Mouse (Mus musculus): Measurements from ENCODE around the gene Tha1. TPM values are rescaled to one million over a fixed set of nuclear protein-coding genes. Genes with fewer than 3 reads are reported as not detected.

The Tha1 gene
- polyA plus RNA-seq, 1 experiment from 2014 or later: 2.7 TPM

- 1% methylated on average over 32 of the region's 33 CpGs for WGBS
- peaks cover 26% of the 10 kb centered on the region for H3K4me1 ChIP-seq (ENCODE audit: control insufficient read depth, insufficient read depth, low read length)
- H3K9me3 ChIP-seq (ENCODE audit: control insufficient read depth, low read length): no peaks in the 10 kb centered on the region
- no peaks in the 10 kb centered on the region for H3K36me3 ChIP-seq (ENCODE audit: control insufficient read depth, insufficient read depth, low read length)
- H3K9ac ChIP-seq (ENCODE audit: low read length): peak overlapping the region; percentile 33
- H3K27me3 ChIP-seq (ENCODE audit: control insufficient read depth, insufficient read depth, low read length): peaks cover 9% of the 10 kb centered on the region
- no peak overlapping the region for H3K4me3 ChIP-seq (ENCODE audit: low read depth, low read length)
- H3K27ac ChIP-seq (ENCODE audit: low read depth, low read length): peak overlapping the region; percentile 56; the same call in 1 of the 2 replicates
- peak; percentile 53; the same call in 1 of the 2 replicates for ATAC-seq (ENCODE audit: insufficient read depth, low FRiP score, low TSS enrichment)
- peak; percentile 59 for DNase-seq (ENCODE audit: low spot score)
- H3K4me2 ChIP-seq (ENCODE audit: low read depth): peak overlapping the region; percentile 38
These were observed 15.9 kb upstream of the Tha1 start for GRCm38 (mm10) chr11:117888853-117889822.

GRCm38 (mm10) chr11:117888168-117888852 lies 15.0 kb upstream of the Tha1 start:
- H3K4me2 ChIP-seq (ENCODE audit: low read depth): peak overlapping the region; percentile 38
- no peak for ATAC-seq (ENCODE audit: insufficient read depth, low FRiP score, low TSS enrichment)
- no peak for DNase-seq (ENCODE audit: low spot score)
- peaks cover 26% of the 10 kb centered on the region for H3K4me1 ChIP-seq (ENCODE audit: control insufficient read depth, insufficient read depth, low read length)
- 7% methylated on average over 20 of the region's 20 CpGs for WGBS
- no peak overlapping the region for H3K27ac ChIP-seq (ENCODE audit: low read depth, low read length)
- H3K9ac ChIP-seq (ENCODE audit: low read length): peak overlapping the region; percentile 33
- H3K36me3 ChIP-seq (ENCODE audit: control insufficient read depth, insufficient read depth, low read length): no peaks in the 10 kb centered on the region
- H3K9me3 ChIP-seq (ENCODE audit: control insufficient read depth, low read length): no peaks in the 10 kb centered on the region
- H3K4me3 ChIP-seq (ENCODE audit: low read depth, low read length): no peak overlapping the region
- H3K27me3 ChIP-seq (ENCODE audit: control insufficient read depth, insufficient read depth, low read length): peaks cover 9% of the 10 kb centered on the region

GRCm38 (mm10) chr11:117886000-117886399 lies 12.7 kb upstream of the Tha1 start:
- no peak overlapping the region for H3K9ac ChIP-seq (ENCODE audit: low read length)
- no peak overlapping the region for H3K4me2 ChIP-seq (ENCODE audit: low read depth)
- peaks cover 9% of the 10 kb centered on the region for H3K27me3 ChIP-seq (ENCODE audit: control insufficient read depth, insufficient read depth, low read length)
- 55% methylated on average over 5 of the region's 5 CpGs for WGBS
- H3K27ac ChIP-seq (ENCODE audit: low read depth, low read length): no peak overlapping the region
- H3K4me1 ChIP-seq (ENCODE audit: control insufficient read depth, insufficient read depth, low read length): peaks cover 28% of the 10 kb centered on the region
- DNase-seq (ENCODE audit: low spot score) (no peak), ATAC-seq (ENCODE audit: insufficient read depth, low FRiP score, low TSS enrichment) (no peak)
- H3K9me3 ChIP-seq (ENCODE audit: control insufficient read depth, low read length): no peaks in the 10 kb centered on the region
- H3K4me3 ChIP-seq (ENCODE audit: low read depth, low read length): no peak overlapping the region
- H3K36me3 ChIP-seq (ENCODE audit: control insufficient read depth, insufficient read depth, low read length): no peaks in the 10 kb centered on the region

GRCm38 (mm10) chr11:117882208-117882607 lies 8.9 kb upstream of the Tha1 start:
- Histone ChIP-seq H3K9me3 (ENCODE audit: control insufficient read depth, low read length) (no peaks in the 10 kb centered on the region), H3K36me3 (ENCODE audit: control insufficient read depth, insufficient read depth, low read length) (no peaks in the 10 kb centered on the region), H3K4me2 (ENCODE audit: low read depth) (no peak overlapping the region), H3K4me1 (ENCODE audit: control insufficient read depth, insufficient read depth, low read length) (peaks cover 5% of the 10 kb centered on the region), H3K9ac (ENCODE audit: low read length) (no peak overlapping the region; the same call in 1 of the 2 replicates), H3K27me3 (ENCODE audit: control insufficient read depth, insufficient read depth, low read length) (no peaks in the 10 kb centered on the region), H3K4me3 (ENCODE audit: low read depth, low read length) (no peak overlapping the region), H3K27ac (ENCODE audit: low read depth, low read length) (no peak overlapping the region)
- no peak for ATAC-seq (ENCODE audit: insufficient read depth, low FRiP score, low TSS enrichment)
- DNase-seq (ENCODE audit: low spot score): no peak
- 85% methylated on average over 1 of the region's 1 CpGs for WGBS

GRCm38 (mm10) chr11:117881787-117882186 lies 8.5 kb upstream of the Tha1 start:
- no peak for ATAC-seq (ENCODE audit: insufficient read depth, low FRiP score, low TSS enrichment)
- 36% methylated on average over 8 of the region's 8 CpGs for WGBS
- no peak overlapping the region for H3K4me2 ChIP-seq (ENCODE audit: low read depth)

GRCm38 (mm10) chr11:117880977-117881358 lies 7.7 kb upstream of the Tha1 start:
- WGBS: 77% methylated on average over 6 of the region's 6 CpGs
- Histone ChIP-seq H3K9ac (ENCODE audit: low read length) (no peak overlapping the region), H3K4me2 (ENCODE audit: low read depth) (no peak overlapping the region), H3K27ac (ENCODE audit: low read depth, low read length) (no peak overlapping the region), H3K9me3 (ENCODE audit: control insufficient read depth, low read length) (no peaks in the 10 kb centered on the region), H3K4me1 (ENCODE audit: control insufficient read depth, insufficient read depth, low read length) (peaks cover 5% of the 10 kb centered on the region), H3K4me3 (ENCODE audit: low read depth, low read length) (no peak overlapping the region), H3K27me3 (ENCODE audit: control insufficient read depth, insufficient read depth, low read length) (no peaks in the 10 kb centered on the region), H3K36me3 (ENCODE audit: control insufficient read depth, insufficient read depth, low read length) (no peaks in the 10 kb centered on the region)
- ATAC-seq (ENCODE audit: insufficient read depth, low FRiP score, low TSS enrichment) (no peak), DNase-seq (ENCODE audit: low spot score) (no peak)

More at GRCm38 (mm10) chr11:117881787-117882186, 8.5 kb upstream of the Tha1 start:
- Histone ChIP-seq H3K27ac (ENCODE audit: low read depth, low read length) (no peak overlapping the region), H3K4me3 (ENCODE audit: low read depth, low read length) (no peak overlapping the region), H3K4me1 (ENCODE audit: control insufficient read depth, insufficient read depth, low read length) (peaks cover 5% of the 10 kb centered on the region), H3K9ac (ENCODE audit: low read length) (no peak overlapping the region; the same call in 1 of the 2 replicates), H3K36me3 (ENCODE audit: control insufficient read depth, insufficient read depth, low read length) (no peaks in the 10 kb centered on the region), H3K9me3 (ENCODE audit: control insufficient read depth, low read length) (no peaks in the 10 kb centered on the region), H3K27me3 (ENCODE audit: control insufficient read depth, insufficient read depth, low read length) (no peaks in the 10 kb centered on the region)
- DNase-seq (ENCODE audit: low spot score): no peak

- Histone ChIP-seq H3K27ac (ENCODE audit: low read depth, low read length) (no peak overlapping the region), H3K27me3 (ENCODE audit: control insufficient read depth, insufficient read depth, low read length) (no peaks in the 10 kb centered on the region), H3K4me1 (ENCODE audit: control insufficient read depth, insufficient read depth, low read length) (peaks cover 5% of the 10 kb centered on the region), H3K4me3 (ENCODE audit: low read depth, low read length) (no peak overlapping the region), H3K9ac (ENCODE audit: low read length) (no peak overlapping the region), H3K9me3 (ENCODE audit: control insufficient read depth, low read length) (no peaks in the 10 kb centered on the region), H3K36me3 (ENCODE audit: control insufficient read depth, insufficient read depth, low read length) (no peaks in the 10 kb centered on the region), H3K4me2 (ENCODE audit: low read depth) (no peak overlapping the region)
- DNase-seq (ENCODE audit: low spot score) (no peak), ATAC-seq (ENCODE audit: insufficient read depth, low FRiP score, low TSS enrichment) (no peak)
- WGBS: 93% methylated on average over 9 of the region's 9 CpGs
These were observed 7.2 kb upstream of the Tha1 start for GRCm38 (mm10) chr11:117880336-117880976.

- H3K9ac ChIP-seq (ENCODE audit: low read length): no peak overlapping the region
- no peak overlapping the region for H3K27ac ChIP-seq (ENCODE audit: low read depth, low read length)
- no peak overlapping the region for H3K4me2 ChIP-seq (ENCODE audit: low read depth)
- 84% methylated on average over 6 of the region's 6 CpGs for WGBS
- H3K4me3 ChIP-seq (ENCODE audit: low read depth, low read length): no peak overlapping the region
- no peaks in the 10 kb centered on the region for H3K27me3 ChIP-seq (ENCODE audit: control insufficient read depth, insufficient read depth, low read length)
- ATAC-seq (ENCODE audit: insufficient read depth, low FRiP score, low TSS enrichment) (no peak), DNase-seq (ENCODE audit: low spot score) (no peak)
- peaks cover 5% of the 10 kb centered on the region for H3K4me1 ChIP-seq (ENCODE audit: control insufficient read depth, insufficient read depth, low read length)
- no peaks in the 10 kb centered on the region for H3K9me3 ChIP-seq (ENCODE audit: control insufficient read depth, low read length)
- no peaks in the 10 kb centered on the region for H3K36me3 ChIP-seq (ENCODE audit: control insufficient read depth, insufficient read depth, low read length)
These were observed 6.4 kb upstream of the Tha1 start for GRCm38 (mm10) chr11:117879676-117880075.
